Mouse (Mus musculus): Measurements from ENCODE around the gene Pafah1b3. TPM values are rescaled to one million over a fixed set of nuclear protein-coding genes. Genes with fewer than 3 reads are reported as not detected.

Pafah1b3 gene
- polyA plus RNA-seq, 1 experiment from 2014 or later: 191 TPM

DNA sequence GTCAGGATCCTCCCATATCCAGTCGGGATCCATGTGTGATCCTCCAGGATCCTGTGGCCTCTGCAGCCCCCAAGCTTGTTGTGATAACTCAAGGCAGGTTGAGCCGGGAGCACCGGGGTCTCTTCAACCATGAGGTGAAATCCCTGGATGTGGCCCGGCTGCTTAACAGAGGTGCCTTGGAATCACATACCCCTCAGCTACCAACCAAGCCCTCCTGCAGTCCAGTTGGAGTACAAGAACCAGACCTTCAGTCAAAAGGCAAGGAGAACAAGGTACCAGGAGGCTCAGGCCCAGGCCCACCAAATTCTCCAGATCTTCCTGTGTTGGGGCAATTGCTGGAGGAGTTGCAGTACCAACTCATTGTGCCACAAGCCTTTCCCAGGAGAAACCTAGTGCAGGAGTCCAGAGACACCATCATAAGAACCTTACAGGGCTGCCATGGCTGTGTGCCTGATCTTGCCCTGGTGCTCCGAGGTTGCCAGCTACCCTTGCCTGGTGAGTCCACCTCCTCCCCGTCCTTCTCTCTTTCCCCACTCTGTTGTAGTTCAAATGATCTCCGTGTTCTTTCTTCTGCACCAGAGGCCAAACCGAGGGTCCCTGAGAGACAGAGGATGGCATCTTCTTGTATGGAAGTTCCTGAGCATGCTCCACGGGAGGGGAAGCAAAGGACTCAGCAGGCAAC, 5.4 kb upstream of the Pafah1b3 start:
- H3K4me2 ChIP-seq: no peak overlapping the region
- no peaks in the 10 kb centered on the region for H3K9me3 ChIP-seq (replicated peaks)
- H3K27ac ChIP-seq: no peak overlapping the region
- no peaks in the 10 kb centered on the region for H3K36me3 ChIP-seq
- no peak for ATAC-seq (replicated peaks; ENCODE audit: low FRiP score)
- WGBS: 68% methylated on average over 9 of the region's 9 CpGs
- peaks cover 21% of the 10 kb centered on the region for H3K27me3 ChIP-seq
- H3K4me1 ChIP-seq: peaks cover 20% of the 10 kb centered on the region
- H3K4me3 ChIP-seq (replicated peaks): no peak overlapping the region
- H3K9ac ChIP-seq: no peak overlapping the region

DNA sequence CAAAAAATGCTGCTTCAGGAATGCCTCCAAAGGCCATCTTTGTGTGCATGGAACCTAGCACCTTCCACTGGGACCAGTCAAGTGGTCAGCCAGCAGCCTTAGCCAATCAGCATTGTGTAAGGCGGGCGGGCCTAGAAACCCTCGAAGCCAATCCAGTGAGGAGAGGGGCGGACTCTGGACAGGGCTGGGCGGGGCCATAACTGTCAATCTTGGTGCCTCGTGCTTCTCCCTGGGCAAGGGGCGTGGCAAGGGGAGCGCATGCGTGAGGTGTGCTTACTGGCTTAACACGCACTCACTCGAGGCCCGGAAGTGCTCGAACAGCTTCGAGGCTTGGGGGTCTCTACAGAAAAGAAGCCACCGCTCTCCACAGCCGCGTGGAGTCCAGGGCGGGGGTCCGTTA, 3.3 kb upstream of the Pafah1b3 start, which contains the start of gene Prr19:
Prr19 (plus strand) TSS at position 349 of the 400 bp plus-strand sequence.
- H3K27ac ChIP-seq: no peak within 1 kb of the TSS
- H3K36me3 ChIP-seq: peaks cover under 1% of the 10 kb centered on the region
- ATAC-seq (replicated peaks; ENCODE audit: low FRiP score): peak; percentile 23; the same call in 1 of the 2 replicates
- no peak within 1 kb of the TSS for H3K9ac ChIP-seq
- peaks cover 31% of the 10 kb centered on the region for H3K4me1 ChIP-seq
- no peak within 1 kb of the TSS for H3K4me3 ChIP-seq (replicated peaks)
- WGBS: 63% methylated on average over 19 of the region's 19 CpGs
- H3K27me3 ChIP-seq: peaks cover 13% of the 10 kb centered on the region
- no peaks in the 10 kb centered on the region for H3K9me3 ChIP-seq (replicated peaks)
- peak within 1 kb of the TSS; percentile 14; the same call in 1 of the 2 replicates for H3K4me2 ChIP-seq

DNA sequence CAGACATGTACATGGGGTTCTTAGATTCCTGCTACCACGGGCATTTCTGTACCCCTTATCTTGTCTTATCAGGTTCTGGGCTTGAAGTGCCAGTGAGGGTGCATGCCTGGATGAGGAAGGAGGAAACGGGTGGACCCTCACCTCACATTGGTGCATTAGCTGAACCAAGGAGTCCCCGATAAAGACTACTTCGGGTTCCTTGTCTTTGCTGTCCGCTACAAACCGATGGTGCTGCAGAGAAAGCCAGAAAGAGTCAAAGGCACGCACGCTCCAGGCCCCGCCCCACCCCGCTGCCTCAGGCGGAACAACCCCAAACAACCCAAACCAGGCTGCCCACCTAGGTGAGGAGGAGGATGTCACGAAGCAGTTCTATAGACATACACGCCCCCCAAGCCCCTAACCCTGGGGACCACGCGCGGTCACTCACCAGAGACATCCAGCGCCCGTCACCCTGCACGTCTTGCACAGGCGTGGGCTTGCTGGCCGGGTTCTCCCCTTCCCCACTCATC, 787 bp downstream of the Pafah1b3 start:
- Histone ChIP-seq H3K27me3 (no peaks in the 10 kb centered on the region), H3K9ac (peak overlapping the region; percentile 70), H3K27ac (peak overlapping the region; percentile 94), H3K4me2 (peak overlapping the region; percentile 76), H3K4me1 (peaks cover 36% of the 10 kb centered on the region), H3K36me3 (peaks cover 38% of the 10 kb centered on the region), H3K4me3 (replicated peaks) (peak overlapping the region; percentile 66), H3K9me3 (replicated peaks) (no peaks in the 10 kb centered on the region)
- WGBS: under 1% methylated on average over 21 of the region's 21 CpGs
- ATAC-seq (replicated peaks; ENCODE audit: low FRiP score): peak; percentile 26

DNA sequence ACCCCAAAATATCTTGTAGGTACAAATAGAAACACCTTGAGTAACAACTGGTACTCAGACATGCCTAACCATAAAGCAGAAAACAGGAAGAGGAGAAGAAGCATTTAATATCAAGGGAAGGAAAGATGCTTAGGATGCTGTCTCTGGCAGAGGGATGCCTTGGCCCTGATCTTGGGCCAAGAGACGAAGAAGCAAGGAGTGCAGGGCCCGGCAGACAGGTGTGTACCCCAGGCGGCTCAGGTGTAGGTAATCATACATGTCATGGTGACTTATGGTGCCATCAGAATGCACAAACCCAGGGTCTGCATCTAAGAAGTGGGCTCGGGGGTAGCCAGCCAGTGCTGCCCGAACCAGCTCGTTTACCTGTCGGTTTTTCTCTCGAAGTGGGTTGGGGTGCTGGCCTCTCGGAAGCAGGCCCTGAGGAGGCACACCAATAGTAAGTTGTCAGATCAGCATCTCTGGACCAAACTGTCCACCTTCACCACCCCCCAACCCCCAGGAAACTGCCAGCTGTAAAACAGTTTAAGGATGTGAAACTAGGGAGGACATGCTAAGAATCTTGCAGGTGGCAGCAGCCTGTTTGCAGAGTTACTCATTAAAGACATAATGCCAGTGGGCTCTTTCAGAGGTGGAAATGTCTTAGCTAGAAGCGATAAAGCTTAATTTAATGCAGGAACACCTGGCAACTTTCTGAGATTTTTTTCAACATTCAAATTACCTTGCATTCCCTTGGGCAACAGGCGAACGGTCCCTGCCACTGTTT, 2.6 kb downstream of the Pafah1b3 start:
- 84% methylated on average over 12 of the region's 12 CpGs for WGBS
- H3K4me2 ChIP-seq: no peak overlapping the region
- H3K4me3 ChIP-seq (replicated peaks): no peak overlapping the region
- H3K27ac ChIP-seq: no peak overlapping the region
- H3K9ac ChIP-seq: no peak overlapping the region
- H3K9me3 ChIP-seq (replicated peaks): no peaks in the 10 kb centered on the region
- H3K27me3 ChIP-seq: no peaks in the 10 kb centered on the region
- peaks cover 56% of the 10 kb centered on the region for H3K36me3 ChIP-seq
- no peak for ATAC-seq (replicated peaks; ENCODE audit: low FRiP score)
- H3K4me1 ChIP-seq: peaks cover 44% of the 10 kb centered on the region

DNA sequence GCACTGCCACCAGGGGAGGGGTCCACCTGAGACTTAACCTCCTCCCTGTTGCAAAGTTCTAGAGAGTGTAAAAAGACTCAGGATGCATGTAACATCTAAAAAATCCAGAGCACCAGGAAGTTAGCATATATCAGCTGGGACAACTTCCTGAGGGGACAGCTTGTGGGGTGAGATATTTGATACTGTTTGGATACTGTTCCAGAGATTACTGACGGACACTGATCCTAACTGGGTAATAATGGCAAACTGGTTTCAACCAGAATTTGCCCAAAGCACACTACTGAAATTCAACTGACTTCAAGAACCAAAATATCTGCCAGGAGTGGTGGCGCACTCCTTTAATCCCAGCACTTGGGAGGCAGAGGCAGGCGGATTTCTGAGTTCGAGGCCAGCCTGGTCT, 3.3 kb downstream of the Pafah1b3 start:
- ATAC-seq (replicated peaks; ENCODE audit: low FRiP score): no peak
- Histone ChIP-seq H3K27ac (no peak overlapping the region), H3K9me3 (replicated peaks) (no peaks in the 10 kb centered on the region), H3K36me3 (peaks cover 63% of the 10 kb centered on the region), H3K4me2 (no peak overlapping the region), H3K9ac (no peak overlapping the region), H3K27me3 (no peaks in the 10 kb centered on the region), H3K4me1 (peaks cover 44% of the 10 kb centered on the region), H3K4me3 (replicated peaks) (no peak overlapping the region)
- 82% methylated on average over 4 of the region's 4 CpGs for WGBS

DNA sequence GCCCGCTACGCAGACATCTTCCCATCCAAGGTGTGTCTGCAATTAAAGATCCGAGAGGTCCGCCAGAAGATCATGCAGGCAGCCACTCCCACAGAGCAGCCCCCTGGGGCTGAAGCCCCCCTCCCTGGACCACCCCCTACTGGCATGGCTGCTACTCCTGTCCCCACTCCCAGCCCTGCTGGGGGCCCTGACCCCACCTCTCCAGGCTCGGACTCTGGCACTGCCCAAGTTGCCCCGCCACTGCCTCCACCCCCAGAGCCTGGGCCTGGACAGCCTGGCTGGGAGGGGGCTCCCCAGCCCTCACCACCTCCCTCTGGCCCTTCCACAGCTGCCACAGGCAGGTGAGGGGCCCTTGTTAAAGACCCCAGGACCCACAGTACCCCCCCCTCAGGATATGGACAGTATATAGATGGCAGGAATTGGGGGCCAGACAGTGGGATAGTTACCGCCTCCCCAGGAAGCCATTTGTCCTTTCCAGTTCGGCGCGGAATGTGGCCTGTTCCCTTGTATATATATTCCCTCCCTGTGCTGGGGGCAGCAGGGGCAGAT, 4.5 kb downstream of the Pafah1b3 start:
- Histone ChIP-seq H3K9me3 (replicated peaks) (no peaks in the 10 kb centered on the region), H3K27me3 (no peaks in the 10 kb centered on the region), H3K4me2 (no peak overlapping the region), H3K36me3 (peaks cover 75% of the 10 kb centered on the region), H3K4me1 (peaks cover 38% of the 10 kb centered on the region), H3K9ac (no peak overlapping the region), H3K4me3 (replicated peaks) (no peak overlapping the region), H3K27ac (0 out of 2 replicates have a peak overlapping the region, but pooled peaks have one; percentile 41)
- 74% methylated on average over 10 of the region's 10 CpGs for WGBS
- ATAC-seq (replicated peaks; ENCODE audit: low FRiP score): no peak

DNA sequence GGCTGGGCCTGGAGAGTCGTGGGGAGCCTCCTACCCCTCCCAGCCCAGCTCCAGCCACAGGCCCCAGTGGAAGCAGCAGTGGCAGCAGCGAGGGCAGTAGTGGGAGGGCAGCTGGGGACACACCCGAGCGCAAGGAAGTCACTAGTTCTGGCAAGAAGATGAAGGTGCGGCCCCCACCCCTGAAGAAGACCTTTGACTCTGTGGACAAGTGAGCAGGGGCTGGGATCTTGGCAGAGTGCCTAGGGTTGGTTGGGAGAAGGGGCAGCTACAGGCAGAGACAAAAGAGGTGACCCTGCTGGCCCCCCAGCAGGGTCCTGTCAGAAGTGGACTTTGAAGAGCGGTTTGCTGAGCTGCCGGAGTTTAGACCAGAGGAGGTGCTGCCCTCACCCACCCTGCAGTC, 5.7 kb downstream of the Pafah1b3 start:
- WGBS: 48% methylated on average over 7 of the region's 7 CpGs
- Histone ChIP-seq H3K4me1 (peaks cover 34% of the 10 kb centered on the region), H3K4me2 (no peak overlapping the region), H3K27me3 (no peaks in the 10 kb centered on the region), H3K36me3 (peaks cover 87% of the 10 kb centered on the region), H3K27ac (0 out of 2 replicates have a peak overlapping the region, but pooled peaks have one; percentile 15), H3K9ac (no peak overlapping the region), H3K4me3 (replicated peaks) (no peak overlapping the region), H3K9me3 (replicated peaks) (no peaks in the 10 kb centered on the region)
- no peak for ATAC-seq (replicated peaks; ENCODE audit: low FRiP score)

DNA sequence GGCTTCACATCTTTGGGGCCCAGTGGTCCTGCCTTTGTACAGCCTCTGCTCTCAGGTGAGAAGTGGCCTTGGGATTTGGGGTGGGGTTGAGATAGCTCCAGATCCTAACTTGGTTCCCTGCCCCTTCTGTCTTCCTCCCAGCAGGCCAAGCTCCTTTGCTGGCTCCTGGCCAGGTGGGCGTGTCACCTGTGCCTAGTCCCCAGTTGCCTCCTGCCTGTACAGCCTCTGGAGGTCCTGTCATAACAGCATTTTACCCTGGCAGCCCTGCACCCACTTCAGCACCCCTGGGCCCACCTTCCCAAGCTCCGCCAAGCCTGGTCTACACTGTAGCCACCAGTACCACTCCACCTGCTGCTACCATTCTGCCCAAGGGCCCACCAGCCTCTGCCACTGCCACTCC, 6.9 kb downstream of the Pafah1b3 start:
- Histone ChIP-seq H3K27me3 (no peaks in the 10 kb centered on the region), H3K9me3 (replicated peaks) (no peaks in the 10 kb centered on the region), H3K4me1 (peaks cover 22% of the 10 kb centered on the region), H3K4me3 (replicated peaks) (no peak overlapping the region), H3K27ac (0 out of 2 replicates have a peak overlapping the region, but pooled peaks have one; percentile 2), H3K9ac (no peak overlapping the region), H3K4me2 (no peak overlapping the region), H3K36me3 (peaks cover 97% of the 10 kb centered on the region)
- 83% methylated on average over 2 of the region's 2 CpGs for WGBS
- no peak for ATAC-seq (replicated peaks; ENCODE audit: low FRiP score)

DNA sequence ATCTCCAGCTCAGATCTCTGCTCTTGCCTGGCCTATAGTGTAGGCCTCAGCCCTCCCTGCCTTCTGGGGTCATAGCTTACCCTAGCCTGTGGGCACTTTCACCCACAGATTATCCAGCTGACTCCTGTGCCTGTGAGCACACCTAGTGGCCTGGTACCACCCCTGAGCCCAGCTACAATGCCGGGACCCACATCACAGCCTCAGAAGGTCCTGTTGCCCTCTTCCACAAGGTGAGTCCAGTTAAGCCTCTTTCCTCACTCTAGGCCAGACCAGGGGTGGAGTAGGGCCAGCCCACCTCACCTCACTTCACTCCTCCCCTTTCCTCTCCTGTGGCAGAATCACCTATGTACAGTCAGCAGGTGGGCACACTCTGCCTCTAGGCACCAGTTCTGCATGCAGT, 7.3 kb downstream of the Pafah1b3 start:
- WGBS: 100% methylated on average over 1 of the region's 1 CpGs
- H3K9ac ChIP-seq: no peak overlapping the region
- H3K4me2 ChIP-seq: no peak overlapping the region
- peaks cover 21% of the 10 kb centered on the region for H3K4me1 ChIP-seq
- no peak for ATAC-seq (replicated peaks; ENCODE audit: low FRiP score)
- no peaks in the 10 kb centered on the region for H3K9me3 ChIP-seq (replicated peaks)
- H3K27ac ChIP-seq: 0 out of 2 replicates have a peak overlapping the region, but pooled peaks have one; percentile 19
- no peak overlapping the region for H3K4me3 ChIP-seq (replicated peaks)
- H3K27me3 ChIP-seq: no peaks in the 10 kb centered on the region
- peaks cover 98% of the 10 kb centered on the region for H3K36me3 ChIP-seq

DNA sequence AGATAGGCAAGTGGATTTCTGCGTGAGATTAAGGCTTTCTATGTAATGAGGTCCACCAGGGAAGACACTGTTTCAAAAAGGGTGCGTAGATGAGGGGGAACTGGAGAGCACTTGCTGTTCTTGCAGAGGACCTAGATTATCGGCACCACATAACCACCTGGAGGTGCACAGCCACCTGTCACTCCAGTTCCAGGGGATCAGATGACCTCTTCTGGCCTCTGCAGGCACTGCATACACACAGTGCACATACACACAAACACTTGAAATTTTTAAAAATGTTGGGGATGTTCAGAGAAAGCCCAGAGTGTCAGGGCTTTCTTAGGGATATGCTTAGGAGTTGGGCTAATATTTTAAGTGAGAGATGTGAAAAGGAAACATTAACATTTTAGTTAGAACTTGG, 7.9 kb downstream of the Pafah1b3 start:
- Histone ChIP-seq H3K4me1 (peaks cover 18% of the 10 kb centered on the region), H3K4me3 (replicated peaks) (no peak overlapping the region), H3K36me3 (peaks cover 98% of the 10 kb centered on the region), H3K9me3 (replicated peaks) (no peaks in the 10 kb centered on the region), H3K27ac (no peak overlapping the region), H3K9ac (no peak overlapping the region), H3K27me3 (no peaks in the 10 kb centered on the region), H3K4me2 (no peak overlapping the region)
- ATAC-seq (replicated peaks; ENCODE audit: low FRiP score): no peak
- 98% methylated on average over 3 of the region's 3 CpGs for WGBS

DNA sequence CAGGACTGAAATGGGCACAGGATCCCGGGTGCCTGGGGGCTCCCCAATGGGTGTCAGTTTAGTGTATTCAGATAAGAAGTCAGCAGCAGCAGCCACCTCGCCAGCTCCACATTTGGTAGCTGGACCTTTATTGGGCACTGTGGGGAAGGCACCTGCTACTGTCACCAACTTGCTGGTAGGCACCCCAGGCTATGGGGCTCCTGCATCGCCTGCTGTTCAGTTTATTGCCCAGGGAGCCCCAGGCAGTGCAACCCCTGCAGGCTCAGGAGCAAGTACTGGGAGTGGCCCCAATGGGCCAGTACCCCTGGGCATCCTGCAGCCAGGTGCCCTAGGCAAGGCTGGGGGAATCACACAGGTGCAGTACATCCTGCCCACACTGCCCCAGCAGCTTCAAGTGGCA, 9.1 kb downstream of the Pafah1b3 start:
- Histone ChIP-seq H3K4me3 (replicated peaks) (no peak overlapping the region), H3K27ac (no peak overlapping the region), H3K4me2 (no peak overlapping the region), H3K4me1 (peaks cover 30% of the 10 kb centered on the region), H3K9ac (no peak overlapping the region), H3K27me3 (no peaks in the 10 kb centered on the region), H3K36me3 (peaks cover 91% of the 10 kb centered on the region), H3K9me3 (replicated peaks) (no peaks in the 10 kb centered on the region)
- ATAC-seq (replicated peaks; ENCODE audit: low FRiP score): no peak
- WGBS: 94% methylated on average over 3 of the region's 3 CpGs

DNA sequence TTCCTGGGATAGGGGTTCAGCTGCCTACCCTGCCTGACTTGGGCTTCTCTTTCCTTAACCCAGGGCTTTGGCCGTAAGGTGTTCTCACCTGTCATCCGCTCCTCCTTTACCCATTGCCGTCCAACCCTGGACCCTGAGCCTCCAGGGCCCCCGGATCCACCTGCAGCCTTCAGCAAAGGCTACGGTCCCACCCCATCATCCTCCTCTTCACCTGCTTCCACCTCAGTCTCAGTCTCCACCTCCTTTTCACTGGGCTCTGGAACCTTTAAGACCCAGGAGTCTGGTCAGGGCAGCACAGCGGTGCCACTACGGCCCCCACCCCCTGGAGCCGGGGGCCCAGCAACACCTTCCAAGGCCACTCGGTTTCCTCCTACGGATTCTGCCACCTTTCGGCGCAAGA, 9.8 kb downstream of the Pafah1b3 start:
- peaks cover 84% of the 10 kb centered on the region for H3K36me3 ChIP-seq
- no peak for ATAC-seq (replicated peaks; ENCODE audit: low FRiP score)
- no peaks in the 10 kb centered on the region for H3K27me3 ChIP-seq
- peaks cover 37% of the 10 kb centered on the region for H3K4me1 ChIP-seq
- H3K4me2 ChIP-seq: no peak overlapping the region
- H3K4me3 ChIP-seq (replicated peaks): no peak overlapping the region
- no peak overlapping the region for H3K27ac ChIP-seq
- no peak overlapping the region for H3K9ac ChIP-seq
- 86% methylated on average over 12 of the region's 12 CpGs for WGBS
- H3K9me3 ChIP-seq (replicated peaks): no peaks in the 10 kb centered on the region
